Mouse (Mus musculus) brain, embryonic 14.5 days (tissue): ENCODE measurements at regions not wholly inside any gene's neighbourhood (a gene's known extent, or its start where the extent isn't known, plus 50 kb on each side); places are given as distances from the start of the nearest gene placed in this dataset.

ENCODE experiments used
- DNase-seq: peaks from one replicate; pipeline ENCODE4 v3.0.0-alpha.2; 2011; ENCODE audit warnings: low read depth
- CTCF ChIP-seq: fragments of 200-500 bp; IDR thresholded peaks from 2 replicates; pipeline ENCODE4 v1.5.1; 2012; ENCODE audit warnings: inconsistent platforms, mild to moderate bottlenecking, moderate library complexity, borderline replicate concordance; ENCODE audit not compliant: insufficient read depth, insufficient read length; ENCODE audit errors: extremely low read depth
- POLR2A ChIP-seq: fragments of 200-500 bp; IDR thresholded peaks from 2 replicates; pipeline ENCODE4 v1.6.1; 2012; ENCODE audit warnings: mild to moderate bottlenecking, inconsistent platforms, borderline replicate concordance; ENCODE audit not compliant: poor library complexity, insufficient read depth, insufficient read length, severe bottlenecking; ENCODE audit errors: extremely low read depth

GRCm38 (mm10) chr17:51285362-51285761 lies 106.2 kb upstream of the Tbc1d5 start:
- TF ChIP-seq POLR2A: no peak
- TF ChIP-seq CTCF: no peak
- peak; percentile 65 for DNase-seq

GRCm38 (mm10) chr17:51278771-51279170 lies 99.6 kb upstream of the Tbc1d5 start:
- TF ChIP-seq CTCF: no peak
- peak; percentile 7 for DNase-seq

- no peak for DNase-seq
- TF ChIP-seq POLR2A: no peak
Observed at GRCm38 (mm10) chr17:51278094-51278493, 98.9 kb upstream of the Tbc1d5 start.

GRCm38 (mm10) chr17:51277161-51277560 lies 98.0 kb upstream of the Tbc1d5 start:
- TF ChIP-seq CTCF: no peak

GRCm38 (mm10) chr17:51272025-51272424 lies 92.9 kb upstream of the Tbc1d5 start:
- no peak for DNase-seq
- TF ChIP-seq POLR2A: no peak
- TF ChIP-seq CTCF: no peak

More at GRCm38 (mm10) chr17:51277161-51277560, 98.0 kb upstream of the Tbc1d5 start:
- no peak for DNase-seq

GRCm38 (mm10) chr17:51262946-51263345 lies 83.8 kb upstream of the Tbc1d5 start:
- TF ChIP-seq CTCF: no peak
- no peak for TF ChIP-seq POLR2A
- peak; percentile 40 for DNase-seq

- no peak for TF ChIP-seq POLR2A
- no peak for TF ChIP-seq CTCF
- DNase-seq: no peak
Observed at GRCm38 (mm10) chr17:51262404-51262803, 83.3 kb upstream of the Tbc1d5 start.

GRCm38 (mm10) chr17:51258316-51258715 lies 79.2 kb upstream of the Tbc1d5 start:
- no peak for DNase-seq
- TF ChIP-seq POLR2A (no peak), CTCF (no peak)

- TF ChIP-seq POLR2A (no peak), CTCF (no peak)
Observed at GRCm38 (mm10) chr17:51248543-51248942, 69.4 kb upstream of the Tbc1d5 start.

GRCm38 (mm10) chr17:51246038-51246437 lies 66.9 kb upstream of the Tbc1d5 start:
- peak; percentile 17 for DNase-seq
- TF ChIP-seq CTCF (no peak), POLR2A (no peak)

More at GRCm38 (mm10) chr17:51248543-51248942, 69.4 kb upstream of the Tbc1d5 start:
- peak; percentile 6 for DNase-seq

GRCm38 (mm10) chr17:51240360-51240993 lies 61.3 kb upstream of the Tbc1d5 start:
- TF ChIP-seq POLR2A: no peak
- TF ChIP-seq CTCF: no peak
- DNase-seq: no peak

GRCm38 (mm10) chr17:51239465-51239864 lies 60.3 kb upstream of the Tbc1d5 start:
- DNase-seq: no peak
- no peak for TF ChIP-seq POLR2A
- TF ChIP-seq CTCF: no peak
